Mouse (Mus musculus): ENCODE results near the gene Cfap206.

Gene Cfap206

GRCm38 (mm10) chr4:34729851-34730341, at the start of gene Cfap206:
TSS of gene Cfap206 (minus strand) at chr4:34730206.
- WGBS = under 1% methylated on average over 38 of the region's 38 CpGs

- WGBS = 4% methylated on average over 40 of the region's 40 CpGs
Observed at GRCm38 (mm10) chr4:34777677-34778527, 47.9 kb upstream of the Cfap206 start, which contains the start of gene Smim8. TSS of gene Smim8 (minus strand) at chr4:34778423.

- 26% methylated on average over 8 of the region's 8 CpGs for WGBS
Observed at GRCm38 (mm10) chr4:34771652-34772371, 41.8 kb upstream of the Cfap206 start.

- WGBS = 53% methylated on average over 1 of the region's 1 CpGs
Observed at GRCm38 (mm10) chr4:34756163-34756562, 26.2 kb upstream of the Cfap206 start, which contains the start of gene Gm136. TSS of gene Gm136 (minus strand) at chr4:34756263.

- 65% methylated on average over 6 of the region's 6 CpGs for WGBS
Observed at GRCm38 (mm10) chr4:34749236-34749635, 19.2 kb upstream of the Cfap206 start.

- 76% methylated on average over 3 of the region's 3 CpGs for WGBS
Observed at GRCm38 (mm10) chr4:34734461-34734860, 4.5 kb upstream of the Cfap206 start.

- 36% methylated on average over 2 of the region's 2 CpGs for WGBS
Observed at GRCm38 (mm10) chr4:34733415-34733814, 3.4 kb upstream of the Cfap206 start.

- WGBS = 95% methylated on average over 3 of the region's 3 CpGs
Observed at GRCm38 (mm10) chr4:34725710-34726109, 4.3 kb downstream of the Cfap206 start.

DNA sequence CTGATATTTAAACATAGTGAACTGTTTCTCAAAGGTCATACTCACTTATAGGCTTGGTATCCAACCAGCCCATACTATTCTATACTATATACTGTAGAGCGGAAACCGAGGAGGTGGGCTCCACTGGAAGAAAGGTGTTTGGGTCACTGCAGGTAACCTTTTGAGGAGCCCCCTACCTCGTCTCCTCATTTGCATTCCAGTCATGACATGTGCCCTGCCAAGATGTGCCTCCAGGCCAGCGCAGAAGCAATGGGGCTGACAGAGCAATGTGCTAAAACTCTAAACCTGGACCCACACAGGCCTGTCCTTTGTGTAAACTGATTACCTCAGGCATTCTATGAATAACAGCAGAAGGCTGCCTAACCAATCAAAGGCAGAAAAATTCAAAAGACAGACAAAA, 5.7 kb downstream of the Cfap206 start:
- WGBS = 67% methylated on average over 4 of the region's 4 CpGs

GRCm38 (mm10) chr4:34723186-34723585, 6.8 kb downstream of the Cfap206 start:
- 69% methylated on average over 4 of the region's 4 CpGs for WGBS

GRCm38 (mm10) chr4:34720127-34720895, 9.7 kb downstream of the Cfap206 start:
- 88% methylated on average over 7 of the region's 7 CpGs for WGBS

DNA sequence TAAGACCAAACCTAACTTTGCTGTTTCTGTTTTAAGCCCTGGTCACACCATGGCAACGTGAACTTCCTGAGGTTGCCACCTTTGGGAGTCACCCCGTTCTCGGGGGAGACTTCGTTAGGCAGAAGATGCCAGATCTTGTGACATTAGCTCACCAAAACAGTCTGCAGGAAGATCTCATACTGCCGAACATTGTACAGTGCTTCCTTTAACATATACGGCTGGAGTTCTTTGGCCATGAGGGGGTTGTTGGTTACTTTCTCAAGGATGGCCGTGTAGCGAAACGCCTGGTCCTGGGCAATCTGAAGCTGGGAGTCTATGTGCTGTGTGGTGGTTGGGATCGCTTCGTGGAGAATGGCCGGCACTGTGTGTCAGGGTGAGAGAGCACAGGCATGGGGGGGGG, 10.6 kb downstream of the Cfap206 start:
- WGBS = 97% methylated on average over 12 of the region's 12 CpGs

GRCm38 (mm10) chr4:34715062-34715461, 14.9 kb downstream of the Cfap206 start:
- WGBS = 93% methylated on average over 1 of the region's 1 CpGs

DNA sequence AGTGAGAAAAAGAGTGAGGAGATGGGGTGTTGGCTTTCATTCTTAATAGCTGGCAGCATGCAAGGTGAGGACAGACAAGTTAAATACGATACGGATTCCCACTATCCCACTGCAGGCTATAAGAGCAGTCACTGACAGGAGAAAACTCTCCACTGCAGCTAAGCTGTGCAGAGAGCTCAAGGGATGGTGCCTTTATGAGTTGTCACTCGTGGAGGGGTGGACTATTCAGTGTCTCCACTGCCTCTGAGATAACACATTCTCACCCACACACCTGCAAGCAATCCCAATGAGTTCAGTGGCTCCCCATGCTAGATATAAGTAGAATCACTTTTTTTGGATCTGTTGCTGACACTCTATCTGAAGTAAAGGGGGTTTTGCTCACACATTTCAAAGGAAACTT, 21.9 kb downstream of the Cfap206 start:
- WGBS = 49% methylated on average over 3 of the region's 3 CpGs

DNA sequence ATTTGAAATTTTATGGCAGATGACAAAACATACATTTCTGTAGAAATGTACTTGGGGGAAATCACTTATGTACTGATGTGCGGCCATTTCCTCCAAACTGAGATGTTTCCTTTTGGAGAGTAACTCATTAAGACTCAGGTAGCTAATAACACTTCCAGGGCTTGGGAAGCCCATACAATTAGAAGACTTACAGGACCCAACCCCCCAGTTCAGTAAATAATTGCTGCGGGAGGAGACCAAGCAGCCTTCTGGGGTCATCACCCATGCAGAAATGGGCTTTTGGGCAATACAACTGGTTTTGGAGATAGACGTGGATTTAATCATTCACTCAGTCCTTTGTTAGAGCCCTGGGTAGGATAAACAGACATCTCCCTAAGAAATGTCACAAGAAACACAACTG, 22.8 kb downstream of the Cfap206 start:
- 86% methylated on average over 3 of the region's 3 CpGs for WGBS

GRCm38 (mm10) chr4:34703029-34703428, 27.0 kb downstream of the Cfap206 start:
- WGBS = 63% methylated on average over 4 of the region's 4 CpGs

DNA sequence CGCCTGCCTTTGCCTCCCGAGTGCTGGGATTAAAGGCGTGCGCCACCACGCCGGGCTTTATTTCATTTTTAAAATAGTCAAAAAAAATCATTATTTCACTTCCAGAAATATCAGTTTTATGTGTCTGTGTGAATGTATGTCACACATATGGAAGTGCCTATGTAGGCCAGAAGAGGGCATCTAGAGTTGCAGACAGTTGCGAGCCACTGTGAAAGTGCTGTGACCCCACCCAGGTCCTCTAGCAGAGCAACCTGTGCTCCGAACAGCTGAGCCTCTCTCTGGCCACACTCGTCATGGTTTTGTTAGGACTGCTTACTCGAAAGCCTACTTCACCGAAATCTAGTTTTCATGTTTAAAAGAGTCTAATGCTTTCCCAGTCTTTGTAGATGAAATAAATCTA, 27.8 kb downstream of the Cfap206 start:
- 98% methylated on average over 11 of the region's 11 CpGs for WGBS

DNA sequence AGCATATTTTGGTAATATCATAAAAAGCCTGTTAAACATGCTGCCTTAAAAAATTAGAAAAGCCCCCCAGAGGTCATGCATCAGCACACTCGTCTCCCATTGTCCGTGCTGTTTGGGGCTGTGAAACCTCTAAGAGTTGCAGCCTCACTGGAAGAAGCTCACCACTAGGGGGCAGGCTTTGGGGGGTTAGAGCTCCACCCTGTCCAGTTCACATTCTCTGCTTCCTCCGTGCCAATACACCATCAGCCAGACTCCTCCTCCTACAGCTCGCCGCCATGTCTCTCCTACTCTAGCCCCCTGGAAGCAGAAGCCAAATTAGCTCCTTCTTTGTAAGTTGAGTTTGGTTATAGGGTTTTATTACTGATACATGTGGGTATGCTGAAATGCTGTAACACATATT, 28.5 kb downstream of the Cfap206 start:
- 43% methylated on average over 5 of the region's 5 CpGs for WGBS

GRCm38 (mm10) chr4:34688021-34688420, 42.0 kb downstream of the Cfap206 start:
- 42% methylated on average over 3 of the region's 3 CpGs for WGBS

GRCm38 (mm10) chr4:34686874-34687567, 43.0 kb downstream of the Cfap206 start, which contains the start of gene Slc35a1:
TSS of gene Slc35a1 (minus strand) at chr4:34687438.
- 1% methylated on average over 65 of the region's 65 CpGs for WGBS

DNA sequence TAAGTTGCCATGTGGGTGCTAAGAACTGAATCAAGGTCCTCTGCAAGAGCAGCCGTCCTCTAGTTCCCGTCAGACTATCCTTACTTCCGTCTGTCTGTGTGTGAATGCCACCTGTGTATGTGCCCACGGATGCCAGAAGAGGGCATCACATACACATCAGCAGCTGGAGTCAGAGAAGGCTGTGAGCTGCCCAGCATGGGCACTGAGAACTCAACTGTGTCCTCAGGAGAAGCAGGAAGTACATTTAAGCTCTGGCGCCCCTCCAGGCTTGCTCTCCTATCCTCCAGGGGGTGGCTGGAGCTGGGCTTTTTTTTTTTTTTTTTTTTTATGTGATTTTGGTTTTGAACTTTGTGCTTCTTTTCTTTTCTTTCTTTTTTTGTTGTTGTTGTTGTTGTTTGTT, 49.5 kb downstream of the Cfap206 start:
- 83% methylated on average over 5 of the region's 5 CpGs for WGBS

All from cerebral cortex, adult 2 months (tissue).